Mouse (Mus musculus) embryonic fibroblast, embryonic 13.5 days (primary cell): Measurements from ENCODE around the gene Ldlrad3.

Source experiments
- CTCF ChIP-seq: IDR thresholded peaks from 2 replicates; pipeline ENCODE4 v1.5.1; 2011; ENCODE audit warnings: mild to moderate bottlenecking, control low read depth, low read length, moderate library complexity, borderline replicate concordance; ENCODE audit not compliant: insufficient read depth
- POLR2A ChIP-seq: IDR thresholded peaks from 2 replicates; pipeline ENCODE4 v1.6.1; 2011; ENCODE audit warnings: low read depth, mild to moderate bottlenecking, control low read depth, low read length, moderate library complexity

GRCm38 (mm10) chr2:102157555-102157954 lies 28.6 kb downstream of the Ldlrad3 start:
- TF ChIP-seq CTCF (no peak), POLR2A (no peak)
